Mouse (Mus musculus) cerebral cortex, adult 2 months (tissue): ENCODE measurements around the gene Syne4.

ENCODE experiments used
- WGBS: fragments of 180-500 bp; shearing (Covaris S2); methylation state at CpG from one replicate; pipeline ENCODE4 v1.1.7; 2018; 5-methylcytosine and 5-hydroxymethylcytosine counted together

Gene Syne4

DNA sequence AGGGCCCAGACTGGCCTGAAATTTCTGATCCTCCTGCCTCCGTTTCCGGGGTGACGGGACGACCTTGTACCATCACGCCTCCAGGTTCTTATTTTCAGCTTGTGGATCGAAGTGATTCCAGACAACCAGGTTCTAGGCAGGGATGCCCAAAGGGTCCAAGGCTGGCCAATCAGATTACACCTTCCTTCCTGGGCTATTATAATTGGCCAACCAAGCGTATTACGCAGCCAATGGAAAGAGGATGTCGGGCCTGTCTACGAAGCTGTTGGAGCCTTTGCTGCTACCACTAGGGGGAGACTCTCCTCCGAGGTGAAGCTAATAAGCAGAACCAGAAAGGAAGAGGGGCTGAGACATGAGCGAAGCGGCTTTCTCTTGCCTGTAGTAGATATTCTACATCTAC, 17.3 kb downstream of the Syne4 start:
- 2% methylated on average over 13 of the region's 13 CpGs for WGBS

DNA sequence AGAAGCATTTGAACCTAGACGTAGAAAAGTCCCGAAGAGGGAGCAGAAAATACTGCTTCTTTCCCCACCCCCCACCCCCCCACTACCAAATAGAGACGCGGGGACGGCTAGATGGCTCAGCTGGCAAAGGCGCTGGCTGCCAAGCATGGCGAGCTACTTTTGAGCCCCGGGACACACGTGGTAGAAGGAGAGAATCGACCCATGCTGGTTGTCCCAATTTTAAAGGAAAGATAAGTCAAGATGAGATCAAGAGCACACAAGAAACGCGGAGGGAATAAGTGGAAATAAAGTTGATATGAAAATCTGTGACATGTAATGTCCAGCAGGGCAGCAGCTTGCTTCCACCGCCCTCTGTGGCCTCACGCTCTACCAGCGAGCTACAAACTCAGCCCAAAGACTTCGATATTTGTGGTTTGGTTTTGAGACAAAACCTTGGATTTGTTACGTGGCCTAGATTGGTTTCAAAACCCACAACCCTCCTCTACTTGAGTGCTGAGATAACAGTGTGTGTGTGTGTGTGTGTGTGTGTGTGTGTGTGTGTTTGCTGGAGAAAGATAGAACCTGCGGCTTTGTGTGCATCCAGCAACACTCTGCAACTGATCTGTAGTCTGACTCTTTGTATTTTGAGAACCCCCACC, 18.1 kb downstream of the Syne4 start:
- WGBS, result 44% methylated on average over 18 of the region's 18 CpGs

DNA sequence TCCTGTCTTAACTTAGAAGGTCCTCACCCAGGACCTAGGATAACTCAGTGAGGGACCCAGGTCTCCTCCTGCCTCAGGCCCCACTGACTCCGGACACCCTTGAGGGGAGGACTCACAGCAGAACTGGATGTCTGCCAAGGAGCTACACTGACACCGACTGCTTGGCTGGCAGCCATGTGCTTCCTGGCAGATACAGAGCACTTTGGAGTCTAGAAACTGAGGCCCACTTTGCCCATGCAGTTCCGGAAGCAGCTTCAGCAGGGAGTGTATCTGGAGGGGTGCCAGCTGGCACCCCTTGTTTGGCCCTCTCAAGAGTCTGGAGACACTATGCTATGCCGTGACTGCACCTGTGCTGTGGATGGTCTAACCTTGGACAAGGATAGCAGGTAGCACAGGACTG, 18.8 kb downstream of the Syne4 start:
- 5% methylated on average over 4 of the region's 4 CpGs for WGBS

DNA sequence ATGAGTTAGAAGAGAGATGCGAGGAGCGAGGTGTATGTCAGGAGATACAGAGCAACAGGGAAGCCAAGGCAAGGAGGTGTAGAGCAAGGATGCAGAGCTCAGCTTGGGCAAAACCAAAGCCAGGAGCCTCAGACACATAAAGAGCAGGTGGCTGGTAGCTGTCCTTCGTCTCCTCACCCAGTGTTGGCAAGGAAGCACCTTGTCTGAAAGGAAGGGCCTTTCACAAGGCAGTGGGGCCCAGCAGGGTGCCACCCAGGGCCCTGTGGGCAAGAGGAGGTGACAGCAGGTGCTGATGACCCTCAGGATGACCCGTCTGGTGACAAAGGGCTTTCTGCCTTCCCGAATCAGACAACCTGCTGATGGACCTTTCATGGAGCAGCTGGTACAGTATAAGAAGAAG, 20.0 kb downstream of the Syne4 start:
- 78% methylated on average over 5 of the region's 5 CpGs for WGBS

DNA sequence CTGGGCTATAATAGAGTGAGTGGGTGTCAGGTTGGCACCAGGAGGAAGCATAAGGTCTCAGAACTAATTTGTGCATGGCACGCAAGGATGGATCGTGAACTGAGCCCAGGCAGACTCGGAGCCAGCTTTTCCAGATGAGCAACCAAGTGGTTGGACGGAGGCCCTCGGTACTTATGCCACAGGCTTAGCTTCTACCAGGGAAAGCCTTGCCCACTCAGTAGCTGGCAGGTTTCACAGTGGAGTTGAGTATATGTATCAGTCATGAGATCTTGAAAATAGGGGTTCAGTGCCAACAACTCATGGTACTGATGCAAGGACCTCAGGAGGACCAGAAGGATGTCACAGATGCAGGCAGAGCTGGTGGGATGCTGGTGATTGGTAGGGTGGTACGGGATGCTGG, 21.1 kb downstream of the Syne4 start:
- 50% methylated on average over 6 of the region's 6 CpGs for WGBS

DNA sequence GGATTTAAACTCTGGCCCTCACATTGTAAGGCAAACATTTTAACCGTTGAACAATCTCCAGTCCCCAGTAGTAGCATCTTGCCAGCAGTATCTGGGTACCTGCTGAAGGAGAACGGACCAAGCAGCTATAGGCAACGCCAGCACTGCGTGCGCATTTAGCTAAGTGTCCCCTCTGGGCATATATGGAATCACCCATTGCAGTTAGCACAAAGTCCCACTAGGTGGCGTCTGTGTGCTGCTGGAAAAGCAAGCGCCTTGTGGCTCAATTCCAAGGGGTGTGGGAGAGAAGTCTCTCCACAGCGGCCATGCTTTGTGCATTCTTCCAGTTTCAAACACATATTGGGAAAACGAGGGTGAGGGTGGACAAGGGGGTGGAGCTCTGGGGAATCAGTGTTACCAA, 21.8 kb downstream of the Syne4 start:
- 1% methylated on average over 9 of the region's 9 CpGs for WGBS

DNA sequence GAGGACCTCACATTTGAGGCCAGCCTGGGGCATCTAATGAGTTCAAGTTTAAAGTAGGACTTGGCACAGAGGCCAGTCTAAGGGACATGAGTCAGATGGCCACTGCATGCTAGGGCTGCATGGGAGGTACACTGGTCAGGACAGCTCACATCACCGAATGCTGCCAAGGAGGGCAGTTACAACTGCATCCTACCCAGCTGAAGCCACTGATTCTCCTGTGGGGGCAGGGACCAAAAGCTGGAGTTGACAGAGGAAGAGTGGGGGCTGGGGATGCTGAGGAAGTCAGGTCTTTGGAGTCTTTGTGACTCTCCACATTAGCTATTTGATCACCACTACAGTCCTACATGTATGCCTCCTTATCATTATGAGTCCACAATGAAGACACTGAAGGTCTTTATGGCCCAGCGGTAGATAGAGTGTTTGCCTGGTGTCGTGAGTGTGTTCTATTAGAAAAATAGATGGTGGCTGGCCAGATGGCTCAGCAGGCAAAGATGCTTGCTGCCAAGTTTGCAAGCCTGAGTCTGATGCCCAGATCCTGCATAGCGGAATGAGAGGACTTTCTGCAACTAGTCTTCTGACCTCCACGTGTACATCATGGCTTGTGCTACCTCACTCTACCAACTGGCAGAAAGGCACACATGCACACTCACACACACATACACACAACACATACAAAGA, 25.0 kb downstream of the Syne4 start:
- WGBS, result 54% methylated on average over 5 of the region's 5 CpGs

DNA sequence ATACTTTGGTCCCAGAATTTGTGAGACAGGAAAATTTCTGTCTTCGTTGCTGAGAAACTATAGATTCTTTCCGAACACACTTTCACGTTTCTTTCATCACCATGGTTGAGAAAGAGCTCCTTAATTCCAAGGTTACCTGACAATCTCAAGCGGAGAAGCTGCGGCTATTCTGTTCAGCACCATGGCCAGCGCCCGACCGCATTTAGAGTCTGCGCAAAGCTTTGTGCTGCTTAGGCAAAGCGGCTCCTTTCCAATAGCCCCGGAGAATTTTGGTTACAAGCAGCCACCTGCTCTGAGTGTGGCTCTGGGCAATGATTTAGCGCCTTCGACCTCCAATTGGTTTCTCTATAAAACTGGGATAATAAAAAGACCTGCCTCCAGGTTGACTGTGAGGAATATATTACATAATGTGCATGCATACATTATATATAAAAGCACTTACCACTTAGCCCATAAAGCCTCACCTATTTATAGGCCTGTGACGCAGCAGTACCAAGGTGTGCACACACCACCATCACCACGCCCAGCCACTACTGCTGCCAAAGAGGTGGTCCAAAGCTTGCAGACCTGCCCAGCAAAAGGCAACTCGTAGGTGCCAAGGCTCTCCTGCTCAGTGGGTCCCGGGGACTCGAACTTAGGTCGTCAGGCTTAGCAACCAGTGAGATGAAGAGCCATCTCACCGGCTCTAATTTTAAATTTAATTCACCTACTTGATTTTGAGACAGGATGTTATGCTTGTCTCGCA, 32.2 kb downstream of the Syne4 start:
- 37% methylated on average over 21 of the region's 21 CpGs for WGBS

DNA sequence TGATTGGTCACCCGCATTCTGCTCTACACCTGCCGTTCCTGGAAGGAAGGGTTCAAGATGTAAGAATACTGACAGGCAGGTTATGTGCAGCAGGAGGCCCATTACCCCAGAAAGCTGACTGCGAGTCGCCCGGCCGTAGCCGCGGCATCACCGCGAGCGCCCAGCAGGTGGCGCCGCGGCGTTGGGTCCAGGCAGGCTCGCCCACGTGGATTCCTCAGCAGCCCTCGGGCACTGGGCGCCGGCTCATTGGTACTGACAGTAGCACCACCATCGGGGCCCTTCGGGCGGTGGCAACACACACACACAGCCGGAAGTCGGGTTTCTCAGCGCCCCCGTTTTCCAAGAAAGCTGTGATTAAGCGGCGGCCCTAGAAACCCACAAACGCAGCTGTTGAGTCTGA, 33.2 kb downstream of the Syne4 start:
- WGBS, result 2% methylated on average over 30 of the region's 30 CpGs

DNA sequence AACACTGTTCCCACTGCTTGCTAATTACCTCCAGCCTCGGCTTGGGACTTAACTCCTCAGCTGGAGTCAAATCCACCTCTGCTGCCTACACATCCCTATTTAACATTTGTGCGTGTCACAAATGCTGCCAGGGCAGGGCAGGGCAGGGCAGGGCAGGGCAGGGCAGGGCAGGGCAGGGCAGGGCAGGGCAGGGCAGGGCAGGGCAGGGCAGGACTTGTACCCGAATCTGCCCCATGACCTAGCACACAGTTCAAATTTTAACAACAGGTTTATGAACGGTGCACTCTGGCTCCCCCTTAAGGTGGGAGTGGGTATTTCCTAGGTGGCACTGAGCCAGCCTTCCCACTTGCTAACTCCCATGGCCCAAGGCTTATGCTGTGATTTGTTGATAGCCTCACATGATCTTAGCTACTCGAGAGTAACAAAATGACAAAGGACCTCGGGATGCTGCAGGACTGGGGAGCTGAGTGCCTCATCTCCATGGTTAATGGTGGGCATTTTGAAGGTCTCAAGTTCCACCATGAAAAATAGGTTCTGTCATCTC, 38.7 kb downstream of the Syne4 start:
- 5% methylated on average over 6 of the region's 6 CpGs for WGBS

DNA sequence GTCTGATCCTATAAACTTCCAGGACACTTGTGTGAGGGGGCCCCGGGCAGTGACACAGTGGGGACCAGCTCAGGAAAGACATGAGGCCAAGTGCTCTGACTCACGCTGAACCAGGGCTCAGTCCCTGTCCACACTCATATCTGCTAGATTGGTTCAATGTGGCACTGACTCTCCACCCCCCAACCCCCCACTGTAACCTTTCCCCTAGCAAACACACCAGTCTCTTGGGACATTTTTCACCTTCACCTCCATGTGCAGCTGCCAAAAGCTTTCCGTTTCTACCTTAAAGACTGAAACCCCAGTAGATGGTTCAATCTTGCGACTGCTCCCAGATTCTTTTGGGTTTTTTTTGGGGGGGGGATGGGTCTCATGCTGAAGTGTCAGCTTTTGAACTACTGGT, 39.5 kb downstream of the Syne4 start:
- 82% methylated on average over 4 of the region's 4 CpGs for WGBS

DNA sequence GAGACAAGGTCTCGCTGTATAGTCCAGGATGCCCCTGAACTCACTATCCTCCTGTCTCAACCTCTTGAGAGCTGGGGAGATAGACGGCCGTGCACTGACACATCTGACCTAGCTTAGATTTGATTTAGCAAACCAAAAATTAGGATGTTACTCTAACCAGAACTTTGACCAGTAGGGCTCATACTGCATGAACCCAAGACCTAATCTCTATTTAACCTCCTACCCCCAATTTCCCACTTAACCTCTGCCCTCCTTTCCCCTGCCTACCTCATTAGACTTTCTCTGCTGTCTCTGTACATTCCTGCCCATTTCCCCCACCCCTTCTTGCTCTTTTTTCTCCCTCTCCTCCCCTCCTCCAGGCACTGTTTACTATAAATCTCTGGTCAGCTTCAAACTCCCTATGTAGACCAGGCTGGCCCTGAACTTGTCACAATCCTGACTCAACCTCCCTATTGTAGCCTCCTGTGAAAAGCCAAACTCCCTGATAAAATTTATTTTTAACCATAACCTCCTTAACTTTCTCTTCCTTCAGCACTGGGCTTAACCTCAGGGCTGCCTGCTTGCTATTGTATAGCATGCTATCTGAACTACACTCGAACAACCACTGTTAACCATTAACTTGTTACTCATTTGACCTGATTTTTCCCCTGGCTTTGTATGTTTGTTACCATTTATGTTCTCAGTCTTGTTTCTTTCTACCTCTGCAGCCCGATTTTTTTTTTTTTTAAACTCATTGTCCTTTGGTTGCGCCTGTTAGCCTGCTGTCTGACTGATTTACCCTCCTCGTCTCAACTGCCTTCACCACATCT, 44.0 kb downstream of the Syne4 start:
- WGBS, result 81% methylated on average over 7 of the region's 7 CpGs

DNA sequence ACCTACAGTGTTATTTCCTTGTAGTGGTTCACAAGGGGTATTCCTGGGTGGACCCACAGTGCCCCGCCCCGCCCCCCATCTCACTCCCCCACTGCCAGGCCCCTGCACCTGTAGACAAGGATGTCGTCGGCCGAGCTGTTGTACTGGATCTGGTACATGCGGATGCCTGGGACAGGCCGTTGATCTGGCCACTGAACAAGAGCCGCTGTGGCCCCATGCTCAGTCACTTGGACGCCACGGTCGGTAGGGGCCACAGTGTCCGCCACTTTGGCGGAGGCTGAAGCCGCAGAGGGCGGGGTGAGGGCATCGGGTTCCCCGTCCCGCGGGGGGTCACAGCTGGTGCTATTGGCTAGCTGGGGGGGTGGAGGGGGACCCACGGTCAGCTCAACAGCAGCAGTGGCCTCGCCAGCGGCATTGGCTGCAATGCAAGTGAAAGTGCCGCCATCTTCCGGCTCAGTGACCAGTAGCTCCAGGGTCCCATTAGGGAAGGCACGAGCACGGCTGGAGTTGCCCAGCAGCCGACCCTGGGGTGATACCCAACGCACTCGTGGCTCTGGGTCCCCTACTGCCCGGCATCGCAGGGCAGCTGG, 44.8 kb downstream of the Syne4 start:
- WGBS, result 88% methylated on average over 31 of the region's 31 CpGs

DNA sequence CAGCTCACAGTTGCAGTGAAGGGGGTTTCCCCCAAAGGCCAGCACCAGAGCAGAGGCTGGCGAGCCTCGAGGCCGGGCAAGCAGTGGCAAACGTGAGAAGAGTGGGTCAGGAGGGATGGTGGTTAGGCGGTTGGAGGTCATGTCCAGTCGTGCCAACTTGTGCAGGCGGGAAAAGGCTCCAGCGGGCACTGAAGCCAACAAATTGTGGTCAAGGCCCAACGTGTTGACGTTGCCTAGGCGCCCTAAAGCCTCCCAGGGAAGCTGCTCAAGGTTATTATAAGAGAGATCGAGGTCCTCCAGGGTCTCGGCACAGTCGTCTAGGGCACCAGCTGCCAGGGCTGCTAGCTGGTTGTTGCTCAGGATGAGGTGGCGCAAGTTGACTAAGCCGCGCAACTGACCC, 45.4 kb downstream of the Syne4 start:
- 91% methylated on average over 17 of the region's 17 CpGs for WGBS

DNA sequence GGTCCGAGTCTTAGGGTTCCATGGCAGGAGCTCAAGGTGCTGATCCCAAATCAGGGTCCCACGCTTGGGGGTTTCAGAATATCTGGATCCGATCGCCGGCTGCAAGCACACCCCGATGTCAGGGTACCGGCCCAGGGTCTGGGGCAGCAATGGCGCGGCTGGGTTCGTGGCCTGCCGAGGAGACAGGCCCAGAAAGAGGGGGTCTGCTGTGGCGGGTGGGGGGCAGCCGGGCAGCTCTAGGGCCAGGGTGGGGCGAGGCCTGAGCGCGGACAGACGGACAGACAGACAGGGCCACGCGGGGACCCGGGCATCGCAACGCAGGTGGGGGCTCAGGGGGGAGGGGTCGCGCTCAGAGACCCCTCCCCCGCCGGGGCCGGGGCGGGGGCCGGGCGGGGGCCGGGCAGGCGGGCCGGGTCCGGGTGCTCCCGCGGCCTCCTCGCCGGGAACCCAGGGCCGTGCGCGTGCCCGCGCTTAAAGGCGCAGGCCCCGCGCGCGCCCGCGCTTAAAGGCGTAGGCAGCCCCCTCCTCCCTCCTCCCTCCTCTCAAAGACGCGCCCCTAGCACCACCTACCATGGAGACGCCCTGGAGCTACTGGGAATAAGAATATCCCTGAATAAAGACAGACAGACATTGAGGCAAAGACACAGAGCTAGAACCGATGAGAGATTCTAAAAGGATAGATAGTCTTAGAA, 48.2 kb downstream of the Syne4 start, which contains the start of gene Lrfn3:
Gene Lrfn3 (minus strand): TSS at position 121 of the 692 bp plus-strand sequence.
- whole genome bisulfite sequencing, result 1% methylated on average over 52 of the region's 55 CpGs

DNA sequence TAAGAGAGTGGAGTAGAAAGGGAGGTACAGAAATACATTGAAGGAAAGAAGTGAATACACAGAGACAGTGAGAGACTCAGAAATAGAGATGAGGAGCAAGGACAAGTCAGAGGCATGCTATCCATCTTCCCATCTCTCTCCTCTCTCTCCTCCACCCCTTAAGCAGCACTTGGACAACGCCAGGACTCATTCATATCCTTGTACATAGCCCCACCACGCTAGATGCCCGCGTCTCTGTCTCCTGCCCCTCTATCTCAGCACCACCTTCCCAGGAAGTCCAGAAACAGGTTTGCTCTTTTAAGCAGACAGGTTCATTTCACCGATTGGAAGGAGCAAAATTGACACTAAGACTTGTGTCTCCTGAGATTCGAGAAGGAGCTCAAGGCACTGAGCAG, 48.7 kb downstream of the Syne4 start:
- 34% methylated on average over 6 of the region's 6 CpGs for WGBS

DNA sequence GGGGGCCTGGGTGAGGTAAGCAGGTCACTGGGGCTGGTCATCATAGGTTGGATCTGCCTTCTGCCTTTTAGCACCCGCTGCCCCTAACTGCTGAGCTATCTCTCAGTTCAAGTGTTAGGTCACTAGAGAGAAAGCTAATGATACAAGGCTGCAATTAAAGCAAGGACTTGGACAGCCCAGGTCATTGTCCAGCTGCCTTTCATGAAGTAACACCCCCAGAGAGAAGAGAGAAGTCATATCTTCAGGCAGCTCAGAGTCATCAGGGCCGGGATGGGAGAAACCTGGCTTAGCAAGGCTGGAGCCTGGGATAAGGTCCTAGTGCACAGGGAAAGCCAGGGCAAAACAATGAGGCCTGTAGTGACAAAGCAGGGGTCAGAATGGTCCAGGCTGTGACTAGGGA, 52.9 kb downstream of the Syne4 start:
- 88% methylated on average over 2 of the region's 2 CpGs for WGBS
